Mouse (Mus musculus) hindbrain, embryonic 14.5 days (tissue): Measurements from ENCODE around the gene Olfr164. TPM values are rescaled to one million over a fixed set of nuclear protein-coding genes. Genes with fewer than 3 reads are reported as not detected.

Source experiments
- ATAC-seq: fragments of 200-750 bp; cut with Nextera tagmentation; 2 replicates; pipeline ENCODE4 v1.8.0; 2017; ENCODE audit warnings: moderate number of reproducible peaks, mild to moderate bottlenecking, moderate TSS enrichment, moderate library complexity; ENCODE audit not compliant: low FRiP score
- DNase-seq: peaks from one replicate; pipeline ENCODE4 v3.0.0-alpha.2; 2015; ENCODE audit warnings: low spot score
- H3K27ac ChIP-seq: fragments of 300-500 bp; sonication (generic); 2 replicates; pipeline ENCODE4 v1.5.1; 2014; ENCODE audit warnings: mild to moderate bottlenecking, moderate library complexity
- H3K27me3 ChIP-seq: fragments of 300-500 bp; sonication (generic); 2 replicates; pipeline ENCODE4 v1.6.1; 2014; ENCODE audit warnings: mild to moderate bottlenecking, low read length, mixed read lengths; ENCODE audit not compliant: control insufficient read depth, insufficient read depth
- H3K36me3 ChIP-seq: fragments of 300-500 bp; sonication (generic); replicated peaks from 2 replicates; pipeline ENCODE4 v1.6.1; 2014; ENCODE audit not compliant: control insufficient read depth, insufficient read depth
- H3K4me1 ChIP-seq: fragments of 300-500 bp; sonication (generic); replicated peaks from 2 replicates; pipeline ENCODE4 v1.6.1; 2014; ENCODE audit warnings: antibody characterized with exemption, low read length, mixed read lengths; ENCODE audit not compliant: control insufficient read depth, insufficient read depth
- H3K4me2 ChIP-seq: fragments of 300-500 bp; sonication (generic); replicated peaks from 2 replicates; pipeline ENCODE4 v1.6.1; 2014; ENCODE audit warnings: mild to moderate bottlenecking, moderate library complexity
- H3K4me3 ChIP-seq: fragments of 300-500 bp; sonication (generic); replicated peaks from 2 replicates; pipeline ENCODE4 v1.5.1; 2014; ENCODE audit warnings: mild to moderate bottlenecking, low read length
- H3K9ac ChIP-seq: fragments of 300-500 bp; sonication (generic); 2 replicates; pipeline ENCODE4 v1.6.1; 2014
- H3K9me3 ChIP-seq: fragments of 300-500 bp; sonication (generic); 2 replicates; pipeline ENCODE4 v1.6.1; 2016; ENCODE audit warnings: low read length; ENCODE audit not compliant: control insufficient read depth
- WGBS: fragments of 180-500 bp; shearing (Covaris S2); extraction: QIAGEN DNeasy Blood & Tissue Kit; methylation state at CpG from one replicate; pipeline ENCODE4 v1.1.7; 2014; 5-methylcytosine and 5-hydroxymethylcytosine counted together
- polyA plus RNA-seq: library from polyadenylated mRNA; unstranded; fragments of >200 nt; fragmentation: Nextera tagmentation; extraction: Ambion mirVana; gene quantifications from 2 replicates; pipeline ENCODE4 v1.2.1, GENCODE M21; 2014

Gene Olfr164
- polyA plus RNA-seq: not detected in 2 replicates

- Histone ChIP-seq H3K9me3 (no peaks in the 10 kb centered on the region), H3K4me1 (no peaks in the 10 kb centered on the region), H3K4me3 (no peak within 1 kb of the TSS), H3K4me2 (no peak within 1 kb of the TSS), H3K36me3 (no peaks in the 10 kb centered on the region), H3K9ac (no peak within 1 kb of the TSS), H3K27ac (no peak within 1 kb of the TSS), H3K27me3 (no peaks in the 10 kb centered on the region)
- ATAC-seq (no peak), DNase-seq (no peak)
- WGBS: 53% methylated on average over 1 of the region's 1 CpGs
These were observed at the start of gene Olfr164 for GRCm38 (mm10) chr16:19313964-19314363. Olfr164 (minus strand) TSS chr16:19314064.

- no peak overlapping the region for H3K4me3 ChIP-seq
These were observed 35.2 kb upstream of the Olfr164 start for GRCm38 (mm10) chr16:19349111-19349510.

GRCm38 (mm10) chr16:19263235-19263634 lies 50.6 kb downstream of the Olfr164 start:
- Histone ChIP-seq H3K36me3 (no peaks in the 10 kb centered on the region), H3K27ac (no peak overlapping the region), H3K4me3 (no peak overlapping the region), H3K9ac (no peak overlapping the region), H3K9me3 (no peaks in the 10 kb centered on the region), H3K4me2 (no peak overlapping the region), H3K27me3 (no peaks in the 10 kb centered on the region), H3K4me1 (no peaks in the 10 kb centered on the region)
- ATAC-seq (no peak), DNase-seq (no peak)
- WGBS: 38% methylated on average over 1 of the region's 1 CpGs

More at GRCm38 (mm10) chr16:19349111-19349510, 35.2 kb upstream of the Olfr164 start:
- H3K4me1 ChIP-seq: no peaks in the 10 kb centered on the region
- WGBS: 92% methylated on average over 6 of the region's 6 CpGs
- no peak overlapping the region for H3K27ac ChIP-seq
- ATAC-seq: no peak
- H3K27me3 ChIP-seq: no peaks in the 10 kb centered on the region
- H3K4me2 ChIP-seq: no peak overlapping the region
- no peak for DNase-seq
- H3K9ac ChIP-seq: no peak overlapping the region
- 0 out of 2 replicates have a peak, but pooled peaks cover 5% of the 10 kb centered on the region for H3K9me3 ChIP-seq
- no peaks in the 10 kb centered on the region for H3K36me3 ChIP-seq

GRCm38 (mm10) chr16:19260780-19261179 lies 53.1 kb downstream of the Olfr164 start:
- 60% methylated on average over 1 of the region's 1 CpGs for WGBS
- no peak for DNase-seq
- no peaks in the 10 kb centered on the region for H3K9me3 ChIP-seq
- H3K27me3 ChIP-seq: no peaks in the 10 kb centered on the region
- no peak overlapping the region for H3K27ac ChIP-seq
- H3K9ac ChIP-seq: no peak overlapping the region
- no peak for ATAC-seq
- H3K4me2 ChIP-seq: no peak overlapping the region
- H3K36me3 ChIP-seq: no peaks in the 10 kb centered on the region
- H3K4me3 ChIP-seq: no peak overlapping the region
- H3K4me1 ChIP-seq: no peaks in the 10 kb centered on the region

- H3K4me2 ChIP-seq: no peak overlapping the region
- no peaks in the 10 kb centered on the region for H3K36me3 ChIP-seq
- no peak overlapping the region for H3K27ac ChIP-seq
- 70% methylated on average over 1 of the region's 1 CpGs for WGBS
- H3K9ac ChIP-seq: no peak overlapping the region
- no peaks in the 10 kb centered on the region for H3K27me3 ChIP-seq
- H3K4me1 ChIP-seq: no peaks in the 10 kb centered on the region
- H3K9me3 ChIP-seq: 0 out of 2 replicates have a peak, but pooled peaks cover 3% of the 10 kb centered on the region
- H3K4me3 ChIP-seq: no peak overlapping the region
- DNase-seq (no peak), ATAC-seq (no peak)
These were observed 68.0 kb downstream of the Olfr164 start for GRCm38 (mm10) chr16:19245835-19246234.

- no peaks in the 10 kb centered on the region for H3K4me1 ChIP-seq
- H3K9ac ChIP-seq: no peak overlapping the region
- no peak for DNase-seq
- no peaks in the 10 kb centered on the region for H3K36me3 ChIP-seq
- ATAC-seq: no peak
- H3K27ac ChIP-seq: no peak overlapping the region
- H3K27me3 ChIP-seq: no peaks in the 10 kb centered on the region
- no peak overlapping the region for H3K4me3 ChIP-seq
- no peak overlapping the region for H3K4me2 ChIP-seq
- no peaks in the 10 kb centered on the region for H3K9me3 ChIP-seq
These were observed 72.3 kb downstream of the Olfr164 start for GRCm38 (mm10) chr16:19241539-19242025.

GRCm38 (mm10) chr16:19240792-19241538 lies 72.9 kb downstream of the Olfr164 start:
- Histone ChIP-seq H3K9ac (no peak overlapping the region), H3K27ac (no peak overlapping the region), H3K4me3 (no peak overlapping the region), H3K36me3 (no peaks in the 10 kb centered on the region), H3K9me3 (no peaks in the 10 kb centered on the region), H3K27me3 (no peaks in the 10 kb centered on the region), H3K4me2 (no peak overlapping the region), H3K4me1 (no peaks in the 10 kb centered on the region)
- ATAC-seq (no peak), DNase-seq (no peak)
- WGBS: 86% methylated on average over 6 of the region's 6 CpGs

- Histone ChIP-seq H3K4me3 (no peak overlapping the region), H3K9ac (no peak overlapping the region), H3K4me2 (no peak overlapping the region), H3K27me3 (no peaks in the 10 kb centered on the region), H3K36me3 (no peaks in the 10 kb centered on the region), H3K4me1 (no peaks in the 10 kb centered on the region), H3K27ac (no peak overlapping the region), H3K9me3 (no peaks in the 10 kb centered on the region)
- ATAC-seq: no peak
- WGBS: 92% methylated on average over 4 of the region's 4 CpGs
- no peak for DNase-seq
These were observed 77.1 kb downstream of the Olfr164 start for GRCm38 (mm10) chr16:19236719-19237118.
